Mouse (Mus musculus): Measurements from ENCODE around the gene Coro1b.

The Coro1b gene

DNA sequence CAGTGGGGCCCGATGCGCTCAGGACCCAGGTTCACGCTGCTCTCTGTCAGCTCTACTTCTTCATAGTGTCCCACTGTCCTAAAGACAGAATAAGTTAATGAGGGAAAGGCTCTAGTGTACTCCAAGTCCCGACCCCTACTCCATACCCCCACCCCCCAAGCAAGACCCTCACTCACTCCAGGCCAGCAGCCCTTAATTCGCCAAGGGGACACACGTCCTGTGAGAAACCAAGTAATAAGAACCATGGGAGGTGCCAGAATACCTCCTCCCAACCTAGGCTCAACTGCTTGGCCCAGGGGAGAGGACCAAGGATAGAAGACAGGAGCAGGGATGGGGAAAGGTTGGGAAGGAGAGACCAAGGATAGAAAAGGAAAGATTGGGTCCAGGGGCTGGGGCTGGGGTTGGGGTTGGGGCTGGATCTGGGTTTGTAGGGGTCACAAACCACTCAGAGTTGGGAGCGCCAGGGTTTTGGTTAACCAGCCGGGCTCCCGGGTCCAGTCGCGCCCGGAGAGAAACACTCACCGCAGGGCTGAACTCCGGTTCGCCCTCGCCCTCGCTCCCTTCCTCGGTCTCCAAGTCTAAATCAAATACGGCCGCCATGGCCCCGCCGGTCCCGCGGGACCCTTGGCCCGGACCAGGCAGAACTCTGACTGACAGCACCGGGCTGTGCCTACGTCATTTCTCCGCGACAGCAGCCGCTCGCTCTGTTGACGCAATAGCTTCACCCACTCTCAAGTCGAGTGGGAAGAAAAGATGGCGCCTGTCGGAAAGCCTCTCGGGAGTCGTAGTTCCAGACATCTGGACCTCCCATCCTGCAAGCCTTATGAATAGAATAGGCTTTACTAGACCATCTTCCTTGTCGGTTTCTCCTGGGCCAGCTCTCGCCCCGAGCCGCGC, 14.5 kb downstream of the Coro1b start, which contains the start of gene Rps6kb2:
Gene Rps6kb2 (minus strand): TSS at position 709 of the 897 bp plus-strand sequence.
- DNase-seq, result peak; percentile 97 to 98

DNA sequence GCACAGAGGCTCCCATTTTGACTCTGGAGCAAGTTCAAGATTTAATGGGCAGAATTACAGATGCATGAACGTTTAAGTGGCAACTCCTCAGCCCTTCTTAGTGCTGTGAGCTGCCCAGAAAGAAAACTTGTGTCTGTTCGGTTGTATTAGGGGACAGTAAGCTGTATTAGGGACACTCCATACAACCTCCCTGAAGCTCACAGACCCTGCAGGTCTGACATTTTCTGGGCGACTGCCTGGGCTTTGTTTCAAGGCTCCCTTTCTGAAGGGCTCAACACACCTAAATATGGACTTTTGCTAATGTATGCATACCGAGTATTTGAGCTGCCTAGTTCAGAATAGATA, 15.1 kb downstream of the Coro1b start:
- DNase-seq, result no peak

DNA sequence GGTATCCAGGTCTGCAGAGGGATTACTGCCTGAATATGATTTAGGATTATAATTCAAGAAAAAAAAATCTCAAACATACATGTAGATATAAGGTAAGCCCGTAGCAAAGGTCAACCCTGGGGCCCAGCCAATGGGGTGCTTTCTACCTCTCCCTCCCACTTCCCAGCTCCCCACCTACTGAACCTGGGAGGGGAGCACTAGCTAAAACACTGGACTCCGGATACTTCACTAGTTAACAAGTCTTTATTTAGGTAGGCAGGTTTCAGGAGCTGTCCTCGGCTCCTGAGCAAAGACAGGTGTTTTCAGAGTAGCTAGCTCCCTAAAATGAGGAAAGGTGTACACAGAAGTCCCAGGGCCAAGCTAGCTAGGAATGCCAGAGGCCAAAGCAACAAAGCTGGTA, 15.7 kb downstream of the Coro1b start:
- DNase-seq, result no peak

DNA sequence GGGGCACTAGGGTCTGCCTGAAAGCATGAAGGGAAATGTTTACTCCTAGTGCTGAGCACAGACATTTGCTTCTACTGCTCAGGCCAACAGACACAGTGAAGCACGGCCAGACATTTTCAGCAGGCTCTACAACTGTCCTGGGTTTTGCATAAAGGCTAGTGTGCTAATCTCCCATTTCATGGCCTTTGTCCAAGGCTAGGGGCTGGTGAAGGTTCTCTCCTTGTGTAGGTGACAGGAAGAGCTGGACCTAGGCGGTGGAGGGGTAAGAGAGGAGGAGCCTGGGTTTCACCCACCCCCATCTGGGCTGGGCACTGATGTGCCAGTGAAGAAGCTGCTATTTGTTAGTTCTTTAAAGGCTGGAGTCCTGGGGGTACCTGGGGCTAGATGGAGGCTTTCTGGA, 16.3 kb downstream of the Coro1b start:
- DNase-seq, result no peak

DNA sequence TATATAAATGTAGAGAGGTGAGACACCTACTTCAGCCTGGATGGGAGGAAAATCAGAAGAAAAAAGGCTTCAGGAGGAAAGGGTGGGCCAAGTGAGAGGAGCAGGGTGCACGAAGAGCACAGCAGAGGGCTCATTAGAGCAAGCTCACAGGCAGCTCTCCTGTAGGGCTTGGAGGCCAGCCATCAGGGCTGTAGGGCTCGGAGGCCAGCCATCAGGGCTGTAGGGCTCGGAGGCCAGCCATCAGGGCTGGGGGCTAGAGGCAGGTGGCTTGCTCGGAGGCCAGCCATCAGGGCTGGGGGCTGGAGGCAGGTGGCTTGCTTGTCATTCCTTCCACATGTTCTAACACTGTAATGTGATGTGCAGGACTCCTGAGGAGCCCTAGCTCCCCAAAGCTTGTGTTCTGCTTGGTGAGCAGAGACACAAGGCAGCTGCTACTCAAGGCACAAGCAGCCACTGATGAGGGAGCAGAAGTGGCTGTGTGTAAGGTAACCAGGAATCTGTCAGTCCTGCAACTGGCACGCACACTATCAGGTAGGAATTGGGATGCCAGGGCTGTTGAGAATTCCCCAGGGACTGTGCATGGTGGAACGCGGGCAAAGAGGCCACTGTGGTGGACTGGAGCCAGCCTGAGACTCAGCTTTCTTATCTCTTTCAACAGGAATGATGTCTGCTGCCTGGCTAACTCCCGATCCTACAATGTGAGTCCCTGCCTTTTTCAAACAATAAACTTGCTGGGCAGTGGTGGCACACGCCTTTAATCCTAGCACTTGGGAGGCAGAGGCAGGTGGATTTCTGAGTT, 18.5 kb downstream of the Coro1b start:
- DNase-seq, result no peak

DNA sequence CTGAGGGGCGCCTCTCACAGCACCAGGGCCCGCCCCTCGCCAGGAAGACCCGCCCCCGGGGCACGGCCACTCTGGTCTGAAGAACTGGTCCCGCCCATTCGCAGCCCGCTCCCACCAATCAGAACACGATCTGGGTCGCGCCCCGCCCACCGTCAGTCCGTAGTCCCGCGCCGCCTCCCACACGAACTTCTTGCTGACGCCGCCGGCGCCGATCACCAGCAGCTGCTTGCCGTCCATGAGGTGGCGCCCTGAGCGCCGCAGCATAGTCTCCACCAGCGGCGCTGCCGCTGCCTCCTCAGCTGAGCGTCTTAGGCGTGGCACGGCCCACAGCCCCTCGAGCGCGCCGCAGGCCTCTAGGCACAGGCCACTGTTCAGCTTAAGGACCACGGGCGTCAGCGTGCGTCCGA, 21.0 kb downstream of the Coro1b start:
- peak; percentile 99 to 100 for DNase-seq

DNA sequence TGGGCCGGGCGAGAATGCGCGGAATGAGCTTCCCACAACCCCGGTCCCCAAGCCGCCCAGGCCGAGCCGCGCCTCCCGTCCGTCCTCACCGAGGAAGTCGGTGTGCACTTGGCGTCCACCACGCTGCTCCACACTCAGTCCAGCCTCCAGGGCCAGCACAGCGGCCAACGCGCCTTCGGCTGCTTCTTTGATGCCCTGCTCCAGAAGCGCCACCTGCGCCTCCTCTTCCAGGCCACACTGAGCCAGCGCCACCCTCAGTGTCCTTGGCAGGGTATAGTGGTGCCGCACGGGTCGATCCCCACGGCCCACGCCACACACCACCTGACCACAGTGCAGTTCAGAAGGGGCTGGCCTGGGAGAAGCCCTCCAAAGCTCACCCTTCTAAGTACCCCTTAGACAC, 21.4 kb downstream of the Coro1b start:
- no peak for DNase-seq

DNA sequence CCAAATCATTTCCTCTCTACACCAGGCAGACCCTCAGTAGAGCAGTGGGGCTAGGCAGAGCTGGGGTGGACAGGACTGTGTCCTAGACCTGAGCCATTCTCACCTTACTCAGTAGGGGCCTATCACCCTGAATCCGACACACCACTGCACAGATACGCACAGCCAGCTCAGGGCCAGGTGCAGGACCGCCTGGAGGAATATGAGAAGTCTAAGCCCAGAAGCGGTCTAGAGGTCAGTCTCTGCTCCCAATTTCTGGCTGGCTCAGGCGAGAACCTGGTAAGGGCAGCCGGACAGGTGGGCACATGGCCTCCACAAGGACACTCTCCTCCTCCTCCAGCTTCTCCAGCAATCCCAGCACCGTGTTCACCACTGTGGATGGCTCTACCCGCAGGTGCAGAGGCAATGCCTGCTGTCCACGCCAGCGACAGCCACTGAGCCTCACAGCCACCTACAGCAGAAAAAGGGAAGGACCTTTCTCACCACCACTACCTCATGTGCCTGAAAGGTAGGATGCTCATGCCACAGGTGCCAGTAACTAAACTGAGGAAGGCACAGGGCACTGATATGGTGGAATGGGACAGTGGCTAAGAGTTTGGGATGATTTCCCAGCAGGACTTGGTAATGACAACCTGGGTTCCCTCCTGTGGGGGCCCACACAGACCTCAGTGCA, 22.4 kb downstream of the Coro1b start:
- DNase-seq, result no peak

DNA sequence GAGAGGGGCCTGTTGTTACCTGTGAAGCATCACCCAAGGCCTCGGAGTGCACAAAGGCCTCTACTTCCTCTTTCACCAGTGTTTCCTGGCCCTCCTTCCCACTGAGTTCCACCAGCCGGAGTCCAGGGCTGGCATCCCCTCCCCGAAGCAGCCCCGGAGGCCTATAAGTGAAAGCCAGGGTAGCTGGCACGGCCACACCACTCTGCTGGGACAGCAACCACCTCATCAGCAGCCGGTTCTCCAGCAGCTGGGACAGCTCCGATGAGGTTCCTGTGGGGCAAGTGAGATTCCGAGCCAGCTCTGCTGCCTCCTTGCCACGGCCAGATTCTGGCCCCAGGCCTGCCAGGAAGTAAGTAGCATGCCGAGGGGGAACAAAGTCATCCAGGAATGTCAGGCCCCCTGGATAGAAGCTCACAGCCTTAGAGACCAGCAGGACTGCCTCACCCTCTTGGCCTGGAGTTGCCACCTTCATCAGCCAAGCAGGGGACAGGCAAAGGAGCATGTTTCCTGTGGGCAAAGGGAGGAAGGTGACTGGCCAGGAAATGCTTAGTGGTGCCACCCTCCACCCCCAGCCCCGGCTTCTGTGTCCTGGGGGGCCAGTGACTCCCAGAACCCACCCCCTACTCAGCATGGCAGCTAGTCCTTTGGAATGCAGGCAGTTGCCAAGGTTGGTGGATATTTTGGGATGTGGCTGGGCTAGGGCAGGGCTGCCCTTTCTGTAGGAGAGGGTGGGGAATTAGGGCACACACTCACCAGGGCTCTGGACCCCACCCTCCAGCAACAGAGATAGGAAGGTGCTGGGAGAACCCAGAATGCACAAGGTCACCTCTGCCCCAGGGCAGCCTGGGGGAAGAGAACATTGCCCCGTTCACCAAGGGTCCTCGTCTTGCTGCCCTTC, 23.2 kb downstream of the Coro1b start:
- no peak for DNase-seq

DNA sequence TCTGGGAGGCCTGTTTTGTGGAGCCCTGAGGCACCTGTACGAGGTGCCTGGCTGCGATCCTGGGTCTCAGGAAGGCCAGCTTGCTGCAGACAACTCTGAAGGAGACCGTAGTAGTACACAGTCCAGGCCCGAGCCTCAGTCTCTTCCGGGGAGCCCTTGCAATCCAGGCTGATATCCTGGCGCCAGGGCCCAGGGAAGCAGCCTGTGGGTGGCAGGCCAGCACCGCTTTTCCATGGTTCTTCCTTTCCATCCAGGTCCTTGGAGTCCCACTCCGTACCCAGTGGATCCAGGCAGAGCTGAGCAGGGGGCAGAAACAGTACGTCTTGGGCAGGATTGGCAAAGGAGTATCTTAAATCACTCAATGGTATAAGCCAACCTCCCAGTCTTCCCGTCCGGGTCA, 24.5 kb downstream of the Coro1b start:
- no peak for DNase-seq

DNA sequence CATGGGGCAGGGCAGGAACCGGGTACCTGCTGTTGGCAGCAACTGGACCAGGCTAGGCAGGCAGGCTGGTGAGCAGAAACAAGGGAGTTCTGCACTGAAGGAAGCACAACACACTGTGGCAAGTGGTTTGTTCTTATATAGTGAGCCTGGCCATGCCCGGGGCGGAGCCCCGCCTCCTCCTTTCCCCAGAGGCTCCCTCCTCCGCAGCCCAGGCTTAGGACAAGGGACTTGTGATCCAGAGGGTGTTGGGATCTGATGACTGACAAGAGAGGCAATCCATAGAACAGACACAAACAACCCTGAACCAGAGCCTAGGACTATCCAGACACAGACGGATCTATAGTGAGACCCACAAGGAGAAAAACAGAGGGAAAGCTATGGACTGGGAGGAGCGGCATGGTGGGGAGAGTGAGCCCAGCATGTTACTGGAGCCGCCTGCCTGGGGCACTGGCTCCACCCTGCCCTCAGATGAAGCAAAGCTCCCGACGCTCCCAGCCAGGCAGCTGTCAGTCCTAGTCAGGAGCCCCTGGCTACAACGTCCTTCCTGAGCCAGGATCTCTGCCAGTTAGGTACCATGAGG, 27.0 kb downstream of the Coro1b start, which contains the start of gene Carns1:
Gene Carns1 (minus strand): TSS at position 112 of the 580 bp plus-strand sequence.
- no peak for DNase-seq

DNA sequence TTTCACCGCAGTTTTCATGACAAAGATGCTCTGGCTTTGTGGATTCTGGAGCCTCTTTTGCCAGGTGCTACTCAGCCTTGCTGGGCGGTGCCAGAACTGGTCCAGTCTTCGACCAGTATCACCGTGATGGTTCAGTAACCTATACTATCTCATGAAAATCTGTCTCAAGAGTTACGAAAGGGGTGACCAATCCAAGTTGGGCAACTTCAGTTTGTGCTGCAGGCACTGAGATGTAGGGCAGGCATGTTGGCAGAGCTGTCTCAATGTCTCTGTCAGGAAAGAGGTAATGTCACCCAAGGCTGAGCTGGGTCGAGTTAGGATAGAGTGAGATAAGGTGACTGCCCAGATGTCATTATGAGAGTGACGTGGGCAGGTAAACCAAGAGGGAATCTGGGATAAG, 32.0 kb downstream of the Coro1b start:
- DNase-seq, result no peak

DNA sequence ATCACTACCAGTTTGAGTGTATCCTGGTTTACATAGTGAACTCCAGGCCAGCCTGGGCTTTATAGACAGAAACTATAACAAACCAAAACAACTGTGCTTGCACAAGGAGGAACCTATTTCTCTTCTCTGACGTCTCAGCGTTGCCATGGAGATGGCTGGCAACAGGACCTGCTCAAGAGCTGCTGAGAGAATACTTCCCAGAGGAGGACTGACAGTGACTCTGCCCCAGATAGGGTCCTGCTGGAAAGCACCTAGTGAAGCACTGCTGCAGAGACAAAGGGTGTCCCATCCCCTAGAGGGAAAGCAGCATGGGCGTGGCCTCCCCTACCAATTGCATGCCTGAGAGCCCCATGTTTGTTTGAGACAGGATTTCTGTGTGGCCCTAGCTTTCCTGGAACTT, 33.5 kb downstream of the Coro1b start:
- DNase-seq, result no peak

DNA sequence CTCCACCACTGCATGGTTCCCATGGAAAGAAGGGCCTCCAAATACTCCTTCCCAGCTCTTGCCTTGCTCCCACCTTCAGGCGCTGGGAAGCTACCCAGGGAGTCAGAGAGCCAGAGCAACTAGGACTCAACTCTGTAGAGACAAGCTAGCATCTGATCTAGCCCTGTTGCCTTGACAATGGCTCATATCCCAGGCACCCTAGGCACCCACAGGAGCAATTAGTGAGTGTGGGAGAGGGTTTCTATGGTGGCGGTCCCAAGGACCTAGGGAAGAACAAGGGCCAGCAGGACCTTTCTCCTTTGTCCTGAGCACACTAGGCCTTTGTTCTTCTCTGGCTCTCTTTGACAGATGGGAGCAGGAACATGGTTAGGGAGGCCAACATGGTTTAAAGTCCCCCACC, 35.3 kb downstream of the Coro1b start:
- no peak for DNase-seq

DNA sequence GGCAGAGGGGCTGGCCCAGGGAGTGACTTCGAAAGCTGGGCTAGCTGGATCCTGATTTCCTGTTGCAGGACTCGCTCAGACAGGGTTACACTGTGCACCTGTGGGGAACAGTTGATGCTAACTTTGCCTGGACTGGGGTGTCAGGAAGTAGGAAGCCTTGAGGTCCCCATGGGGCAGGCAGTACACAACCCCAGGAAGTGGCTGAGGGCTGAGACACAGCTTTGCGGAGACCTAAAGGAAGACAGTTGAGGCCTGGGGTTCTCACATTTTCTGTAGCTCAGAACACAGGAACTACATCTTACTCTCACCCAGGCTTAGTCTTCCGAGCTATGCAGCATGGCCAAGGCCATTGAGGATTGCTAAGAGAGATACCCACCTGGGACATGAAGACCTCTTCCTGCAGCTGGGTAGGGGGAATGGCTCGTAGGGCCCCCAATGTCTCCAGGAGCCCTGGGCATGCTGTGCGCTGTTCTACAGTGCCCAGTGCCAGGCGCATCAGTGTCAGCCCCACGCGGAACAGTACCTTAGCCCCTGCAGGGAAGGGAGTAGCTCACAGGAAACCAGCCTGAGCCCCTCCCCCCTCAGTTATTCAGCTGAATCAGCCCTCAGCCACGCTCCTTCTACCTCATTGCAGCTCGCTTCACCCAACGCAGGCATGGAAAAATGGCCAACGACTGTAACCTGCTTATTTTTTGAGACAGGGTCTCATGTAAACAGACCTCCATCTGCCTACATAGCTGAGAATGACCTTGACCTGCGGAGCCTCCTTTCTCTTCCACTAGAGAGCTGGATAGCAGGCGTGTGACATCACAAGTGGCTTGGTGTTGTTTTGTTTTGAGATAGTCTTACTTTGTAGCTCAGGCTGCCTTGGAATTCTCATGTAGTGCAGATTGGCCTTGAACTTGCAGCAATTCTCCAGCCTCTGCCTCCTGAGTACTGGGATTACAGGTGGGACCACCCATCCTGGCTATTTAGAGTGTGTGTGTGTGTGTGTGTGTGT, 36.9 kb downstream of the Coro1b start:
- no peak for DNase-seq

DNA sequence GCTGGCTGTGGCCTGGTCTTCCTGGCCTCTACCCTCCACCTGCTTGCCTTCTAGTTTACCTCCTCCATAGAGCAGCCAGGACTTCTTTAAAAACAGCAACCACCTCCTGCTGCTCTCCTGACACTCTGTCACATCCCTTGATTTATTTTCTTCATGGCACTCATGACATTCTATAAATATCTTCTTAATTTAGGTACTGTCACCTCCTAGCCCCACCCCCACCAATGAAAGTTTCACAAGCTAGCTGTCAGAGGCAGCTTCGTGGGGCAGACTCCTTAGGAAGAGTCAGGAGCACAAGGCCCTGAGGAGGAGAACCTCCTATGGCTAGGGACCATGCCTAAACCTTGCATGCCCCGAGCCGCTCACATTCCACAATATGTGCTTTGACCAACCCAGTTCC, 38.9 kb downstream of the Coro1b start:
- DNase-seq, result no peak

DNA sequence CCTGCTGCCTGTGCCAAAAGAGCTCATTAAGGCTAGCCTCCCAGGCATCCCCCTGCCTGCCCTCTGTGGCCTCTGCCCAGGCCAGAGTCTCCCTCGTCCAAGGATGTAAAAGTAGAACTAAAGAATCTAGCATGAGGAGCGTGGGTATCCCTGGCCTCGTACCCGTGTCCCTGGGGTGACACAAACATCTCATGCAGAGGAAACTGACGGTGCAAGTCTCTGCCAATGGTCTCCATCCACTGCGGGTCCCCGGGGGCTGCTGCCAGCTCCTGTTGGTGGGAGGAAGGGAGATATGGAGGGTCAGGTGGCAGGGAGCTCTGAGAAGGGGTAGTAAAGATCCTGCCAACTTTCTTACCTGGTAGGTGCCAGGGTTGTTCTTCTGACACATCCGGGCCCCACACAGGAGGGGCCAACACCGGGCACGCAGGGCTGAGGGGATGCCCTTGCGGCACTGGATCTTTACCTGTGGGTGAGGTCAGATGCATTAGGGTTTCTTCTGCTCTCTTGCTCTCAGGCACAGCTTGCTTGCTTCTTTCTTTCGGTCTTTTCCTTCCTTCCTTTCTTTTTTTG, 40.7 kb downstream of the Coro1b start:
- DNase-seq, result no peak

DNA sequence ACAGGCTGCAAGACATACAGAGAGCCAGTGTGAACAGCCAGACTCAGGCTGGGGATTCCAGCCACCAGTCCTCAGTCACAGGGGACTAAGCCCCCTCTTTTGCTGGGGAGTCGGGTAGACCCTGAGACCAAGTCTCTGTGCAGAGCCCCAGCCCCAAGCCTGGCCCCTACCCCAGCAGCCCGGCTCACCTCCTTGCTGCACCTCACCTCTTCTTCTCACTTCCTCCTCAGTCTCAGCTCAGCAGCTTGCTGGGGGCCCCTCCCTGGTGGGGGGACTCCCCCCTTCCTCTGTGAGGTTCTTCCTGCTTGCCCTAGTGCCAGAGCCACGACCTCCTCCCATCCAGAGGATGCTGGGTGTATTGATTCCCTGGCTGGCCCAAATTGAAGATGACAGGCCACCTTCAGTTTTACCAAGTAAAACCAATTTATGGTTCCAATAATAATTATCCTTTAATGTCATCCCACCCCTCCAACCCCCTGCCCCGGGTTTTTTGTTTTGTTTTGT, 42.5 kb downstream of the Coro1b start, which contains the start of gene Tbc1d10c:
Gene Tbc1d10c (minus strand): TSS at position 454 of the 504 bp plus-strand sequence.
- DNase-seq, result no peak

DNA sequence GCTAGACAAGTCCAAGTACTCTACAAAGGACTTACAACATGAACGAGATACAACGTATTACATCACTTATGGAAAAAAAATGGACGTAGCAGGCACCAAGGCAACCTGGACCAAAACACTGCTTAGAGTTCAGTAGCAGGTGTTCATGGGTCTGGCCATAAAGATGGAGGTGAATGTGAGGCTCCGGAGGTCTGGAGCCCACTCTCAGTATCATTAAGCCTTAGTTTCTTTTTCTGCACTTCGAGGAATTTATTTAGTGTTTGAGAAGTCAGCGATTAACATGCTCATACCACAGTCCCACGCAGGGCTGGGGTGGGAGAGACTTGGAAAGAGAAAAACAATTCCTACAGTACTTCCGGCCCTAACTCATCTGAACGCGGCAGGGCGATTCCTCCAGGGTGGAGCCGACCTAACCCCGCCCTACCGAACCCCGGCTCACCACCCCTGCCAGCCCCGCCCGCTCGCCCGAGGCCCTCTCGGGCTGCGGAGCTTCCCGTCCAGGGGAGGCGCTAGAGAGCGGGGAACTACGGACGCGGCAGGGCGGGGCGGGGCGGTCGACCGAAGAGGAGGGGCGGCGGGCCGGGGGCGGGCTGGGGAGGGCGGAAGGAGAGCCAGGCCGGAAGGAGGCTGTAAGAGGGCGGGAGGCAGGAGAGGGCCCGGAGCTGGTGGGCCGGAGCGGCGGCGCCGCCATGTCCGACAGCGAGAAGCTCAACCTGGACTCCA, 43.3 kb downstream of the Coro1b start, which contains the start of gene Ppp1ca:
Gene Ppp1ca (plus strand): TSS at position 538 of the 723 bp plus-strand sequence.
- DNase-seq, result peak; percentile 91 to 92
